Mouse (Mus musculus): Measurements from ENCODE around the gene Stk39. TPM values are rescaled to one million over a fixed set of nuclear protein-coding genes. Genes with fewer than 3 reads are reported as not detected.
"Not testable (repeated sequence)": the region's sequence is repeated elsewhere in the genome, so short reads cannot be mapped to it uniquely, and the experiment has no call there.

Gene Stk39
- polyA plus RNA-seq, 1 experiment from 2014 or later: 13.1 TPM

- no peak for DNase-seq (ENCODE audit: low spot score)
These were observed 228.1 kb downstream of the Stk39 start for GRCm38 (mm10) chr2:68243879-68244553.

GRCm38 (mm10) chr2:68243273-68243672 lies 228.8 kb downstream of the Stk39 start:
- DNase-seq (ENCODE audit: low spot score): peak; percentile 7

GRCm38 (mm10) chr2:68242069-68242468 lies 230.0 kb downstream of the Stk39 start:
- DNase-seq (ENCODE audit: low spot score): no peak

GRCm38 (mm10) chr2:68241640-68242039 lies 230.4 kb downstream of the Stk39 start:
- DNase-seq (ENCODE audit: low spot score): no peak

GRCm38 (mm10) chr2:68239415-68239814 lies 232.7 kb downstream of the Stk39 start:
- not testable (repeated sequence) for DNase-seq (ENCODE audit: low spot score)

- no peak for DNase-seq (ENCODE audit: low spot score)
These were observed 239.1 kb downstream of the Stk39 start for GRCm38 (mm10) chr2:68232929-68233328.

GRCm38 (mm10) chr2:68229872-68230271 lies 242.2 kb downstream of the Stk39 start:
- no peak for DNase-seq (ENCODE audit: low spot score)

GRCm38 (mm10) chr2:68229081-68229480 lies 243.0 kb downstream of the Stk39 start:
- DNase-seq (ENCODE audit: low spot score): no peak

- DNase-seq (ENCODE audit: low spot score): no peak
These were observed 249.7 kb downstream of the Stk39 start for GRCm38 (mm10) chr2:68222227-68222873.

GRCm38 (mm10) chr2:68221226-68221625 lies 250.8 kb downstream of the Stk39 start:
- DNase-seq (ENCODE audit: low spot score): no peak

GRCm38 (mm10) chr2:68219823-68220222 lies 252.2 kb downstream of the Stk39 start:
- DNase-seq (ENCODE audit: low spot score): no peak

- DNase-seq (ENCODE audit: low spot score): no peak
These were observed 256.9 kb downstream of the Stk39 start for GRCm38 (mm10) chr2:68215176-68215575.

- no peak for DNase-seq (ENCODE audit: low spot score)
These were observed 257.7 kb downstream of the Stk39 start for GRCm38 (mm10) chr2:68214400-68214799.

- DNase-seq (ENCODE audit: low spot score): no peak
These were observed 260.6 kb downstream of the Stk39 start for GRCm38 (mm10) chr2:68211443-68211842.

GRCm38 (mm10) chr2:68196245-68196644 lies 275.8 kb downstream of the Stk39 start:
- DNase-seq (ENCODE audit: low spot score): no peak

GRCm38 (mm10) chr2:68194444-68194843 lies 277.6 kb downstream of the Stk39 start:
- DNase-seq (ENCODE audit: low spot score): no peak

- DNase-seq (ENCODE audit: low spot score): no peak
These were observed 278.6 kb downstream of the Stk39 start for GRCm38 (mm10) chr2:68193465-68193837.

GRCm38 (mm10) chr2:68192605-68193464 lies 279.2 kb downstream of the Stk39 start:
- DNase-seq (ENCODE audit: low spot score): no peak

- no peak for DNase-seq (ENCODE audit: low spot score)
These were observed 295.6 kb downstream of the Stk39 start for GRCm38 (mm10) chr2:68176425-68176824.

GRCm38 (mm10) chr2:68171306-68171705 lies 300.8 kb downstream of the Stk39 start:
- DNase-seq (ENCODE audit: low spot score): no peak

- DNase-seq (ENCODE audit: low spot score): no peak
These were observed 310.1 kb downstream of the Stk39 start for GRCm38 (mm10) chr2:68162012-68162411.

GRCm38 (mm10) chr2:68160566-68160965 lies 311.5 kb downstream of the Stk39 start:
- DNase-seq (ENCODE audit: low spot score): no peak
